11 mouse cellular contexts compared by ENCODE assay signal in genomic region chr3:65055401-65055800, GRCm38 (mm10). TPM values are rescaled to one million over a fixed set of nuclear protein-coding genes. Genes with fewer than 3 reads are reported as not detected.
DNase-seq lines count a peak whose midpoint lies in the region; ATAC-seq lines count a peak whose summit lies in the region.
"Had no signal": no experiment of that assay in that cellular context is flagged by ENCODE, and none has a peak within 500 bp of the region (broad histone marks: within the 10 kb centered on the region; RNA-seq: fewer than 3 reads in every experiment).

No protein-coding gene starts in this region.

- WGBS in embryonic facial prominence, embryonic 11.5 days, result 66% methylated on average over 3 of the region's 3 CpGs
- 88% methylated on average over 3 of the region's 3 CpGs for WGBS in embryonic facial prominence, embryonic 10.5 days
- WGBS in midbrain, embryonic 14.5 days, result 44% methylated on average over 3 of the region's 3 CpGs
- WGBS in midbrain, embryonic 10.5 days, result 90% methylated on average over 3 of the region's 3 CpGs

- no peaks in the 10 kb centered on the region for H3K36me3 ChIP-seq in embryonic facial prominence, embryonic 11.5 days (replicated peaks; ENCODE audit: control insufficient read depth, insufficient read depth, low read depth, low read length)
- H3K36me3 ChIP-seq in embryonic facial prominence, embryonic 10.5 days (replicated peaks), result no peaks in the 10 kb centered on the region
- no peaks in the 10 kb centered on the region for H3K36me3 ChIP-seq in midbrain, embryonic 14.5 days (ENCODE audit: control insufficient read depth, insufficient read depth, low read length)
- no peaks in the 10 kb centered on the region for H3K36me3 ChIP-seq in midbrain, embryonic 10.5 days
- H3K36me3 ChIP-seq: heart, embryonic 13.5 days; intestine, embryonic 15.5 days had no signal

- no peak overlapping the region for H3K4me3 ChIP-seq in embryonic facial prominence, embryonic 11.5 days (ENCODE audit: low read depth, low read length)
- no peak overlapping the region for H3K4me3 ChIP-seq in embryonic facial prominence, embryonic 10.5 days
- H3K4me3 ChIP-seq in midbrain, embryonic 14.5 days (replicated peaks; ENCODE audit: low read depth, low read length), result no peak overlapping the region
- H3K4me3 ChIP-seq in midbrain, embryonic 10.5 days, result no peak overlapping the region
- H3K4me3 ChIP-seq: heart, embryonic 13.5 days; intestine, embryonic 15.5 days had no signal

- H3K4me1 ChIP-seq in embryonic facial prominence, embryonic 11.5 days (ENCODE audit: control insufficient read depth, insufficient read depth, low read length), result no peaks in the 10 kb centered on the region
- H3K4me1 ChIP-seq in embryonic facial prominence, embryonic 10.5 days, result no peaks in the 10 kb centered on the region
- H3K4me1 ChIP-seq in midbrain, embryonic 14.5 days (ENCODE audit: control insufficient read depth, insufficient read depth, low read length), result no peaks in the 10 kb centered on the region
- no peaks in the 10 kb centered on the region for H3K4me1 ChIP-seq in midbrain, embryonic 10.5 days
- H3K4me1 ChIP-seq: heart, embryonic 13.5 days; intestine, embryonic 15.5 days had no signal

- DNase-seq in embryonic facial prominence, embryonic 11.5 days (ENCODE audit: low spot score), result peak; percentile 4
- DNase-seq in embryonic facial prominence, embryonic 10.5 days (ENCODE audit: low spot score), result no peak
- DNase-seq in midbrain, embryonic 14.5 days, result peak; percentile 76
- DNase-seq in midbrain, embryonic 10.5 days (ENCODE audit: low spot score), result no peak
- DNase-seq in adrenal gland, postnatal 25 days, result peak; percentile 6
- DNase-seq in retina, postnatal 1 day, result peak; percentile 19
- no peak for DNase-seq in spleen, postnatal 4 days (ENCODE audit: low spot score in 2 of 2)
- no peak for DNase-seq in thymus, postnatal 25 days
- DNase-seq: cerebellum, adult 9-11 months had no signal

- H3K27me3 ChIP-seq in embryonic facial prominence, embryonic 11.5 days (ENCODE audit: control insufficient read depth, insufficient read depth, low read length), result no peaks in the 10 kb centered on the region
- H3K27me3 ChIP-seq in embryonic facial prominence, embryonic 10.5 days (replicated peaks; ENCODE audit: low read depth, poor library complexity, severe bottlenecking), result no peaks in the 10 kb centered on the region
- no peaks in the 10 kb centered on the region for H3K27me3 ChIP-seq in midbrain, embryonic 14.5 days (ENCODE audit: control insufficient read depth, insufficient read depth, low read length)
- H3K27me3 ChIP-seq in midbrain, embryonic 10.5 days (ENCODE audit: low read depth, poor library complexity, severe bottlenecking), result no peaks in the 10 kb centered on the region
- H3K27me3 ChIP-seq: heart, embryonic 13.5 days; intestine, embryonic 15.5 days had no signal

- H3K4me2 ChIP-seq in embryonic facial prominence, embryonic 11.5 days (ENCODE audit: low read depth, low read length), result no peak overlapping the region
- H3K4me2 ChIP-seq in midbrain, embryonic 14.5 days (ENCODE audit: low read length), result no peak overlapping the region
- H3K4me2 ChIP-seq: heart, embryonic 13.5 days; intestine, embryonic 15.5 days had no signal

- H3K27ac ChIP-seq in embryonic facial prominence, embryonic 11.5 days (replicated peaks; ENCODE audit: low read depth, low read length), result no peak overlapping the region
- no peak overlapping the region for H3K27ac ChIP-seq in embryonic facial prominence, embryonic 10.5 days (replicated peaks)
- H3K27ac ChIP-seq in midbrain, embryonic 14.5 days (replicated peaks; ENCODE audit: low read depth, low read length), result no peak overlapping the region
- H3K27ac ChIP-seq in midbrain, embryonic 10.5 days (replicated peaks), result no peak overlapping the region
- H3K27ac ChIP-seq: heart, embryonic 13.5 days; intestine, embryonic 15.5 days had no signal

- no peak overlapping the region for H3K9ac ChIP-seq in embryonic facial prominence, embryonic 11.5 days (replicated peaks; ENCODE audit: low read length)
- H3K9ac ChIP-seq in midbrain, embryonic 14.5 days (replicated peaks; ENCODE audit: low read length), result no peak overlapping the region
- H3K9ac ChIP-seq: heart, embryonic 13.5 days; intestine, embryonic 15.5 days had no signal

- no peak for ATAC-seq in embryonic facial prominence, embryonic 11.5 days (replicated peaks; ENCODE audit: insufficient number of reproducible peaks, low FRiP score, low TSS enrichment, low read depth)
- no peak for ATAC-seq in midbrain, embryonic 14.5 days (ENCODE audit: low FRiP score, low TSS enrichment)
- ATAC-seq: intestine, embryonic 15.5 days had no signal

- no peaks in the 10 kb centered on the region for H3K9me3 ChIP-seq in embryonic facial prominence, embryonic 11.5 days (replicated peaks; ENCODE audit: control insufficient read depth, low read length)
- no peaks in the 10 kb centered on the region for H3K9me3 ChIP-seq in embryonic facial prominence, embryonic 10.5 days
- no peaks in the 10 kb centered on the region for H3K9me3 ChIP-seq in midbrain, embryonic 14.5 days (ENCODE audit: control insufficient read depth, low read length)
- H3K9me3 ChIP-seq in midbrain, embryonic 10.5 days (replicated peaks), result no peaks in the 10 kb centered on the region
- H3K9me3 ChIP-seq: heart, embryonic 13.5 days; intestine, embryonic 15.5 days had no signal

RNA-seq across cellular contexts. Expression of gene Kcnab1, which starts 53.8 kb away (rescaled TPM):
- 3.0 and 3.6 TPM in 2 replicates for polyA plus RNA-seq in embryonic facial prominence, embryonic 11.5 days (2014; fragmentation: Nextera tagmentation; extraction: Ambion mirVana)
- polyA plus RNA-seq in embryonic facial prominence, embryonic 10.5 days (2016; fragmentation: Nextera tagmentation; extraction: Ambion mirVana), result 3.2 and 3.6 TPM in 2 replicates
- polyA plus RNA-seq in midbrain, embryonic 14.5 days (2014; fragmentation: Nextera tagmentation; extraction: Ambion mirVana), result 6.2 and 6.4 TPM in 2 replicates
- 6.7 and 7.0 TPM in 2 replicates for polyA plus RNA-seq in midbrain, embryonic 10.5 days (2016; fragmentation: Nextera tagmentation; extraction: Ambion mirVana)
- total RNA-seq in adrenal gland, postnatal 25 days (2021), result 0.67 and 1.2 TPM in 2 replicates

Comparison
In these comparisons a context has a peak if more than half of its experiments do, and no peak if none do; other contexts are left out.
1. DNase-seq: peak in embryonic facial prominence, embryonic 11.5 days (single experiment), midbrain, embryonic 14.5 days (single experiment), adrenal gland, postnatal 25 days (single experiment) and retina, postnatal 1 day (single experiment); none in embryonic facial prominence, embryonic 10.5 days (single experiment), midbrain, embryonic 10.5 days (single experiment), spleen, postnatal 4 days (0 of 2) and thymus, postnatal 25 days (single experiment).